Mouse (Mus musculus) kidney, postnatal 0 days (tissue): ENCODE results near the gene Fam186a. TPM values are rescaled to one million over a fixed set of nuclear protein-coding genes. Genes with fewer than 3 reads are reported as not detected.

Experiments
- ATAC-seq: fragments of 200-750 bp; cut with Nextera tagmentation; replicated peaks from 2 replicates; pipeline ENCODE4 v1.8.0; 2017; ENCODE audit warnings: low read depth, moderate number of reproducible peaks, moderate TSS enrichment, moderate library complexity; ENCODE audit not compliant: low FRiP score
- DNase-seq: peaks from one replicate; pipeline ENCODE4 v3.0.0-alpha.2; 2016; ENCODE audit warnings: low spot score
- H3K27ac ChIP-seq: fragments of 300-500 bp; sonication (generic); 2 replicates; pipeline ENCODE4 v1.5.1; 2014; ENCODE audit warnings: mild to moderate bottlenecking
- H3K27me3 ChIP-seq: fragments of 300-500 bp; sonication (generic); 2 replicates; pipeline ENCODE4 v1.6.1; 2014; ENCODE audit warnings: low read length, mixed read lengths; ENCODE audit not compliant: insufficient read depth
- H3K36me3 ChIP-seq: fragments of 300-500 bp; sonication (generic); 2 replicates; pipeline ENCODE4 v1.6.1; 2014; ENCODE audit warnings: low read length, mixed read lengths; ENCODE audit not compliant: insufficient read depth
- H3K4me1 ChIP-seq: fragments of 300-500 bp; sonication (generic); replicated peaks from 2 replicates; pipeline ENCODE4 v1.6.1; 2014; ENCODE audit warnings: antibody characterized with exemption, low read length, mixed read lengths; ENCODE audit not compliant: insufficient read depth
- H3K4me2 ChIP-seq: fragments of 300-500 bp; sonication (generic); 2 replicates; pipeline ENCODE4 v1.6.1; 2014; ENCODE audit warnings: mild to moderate bottlenecking, low read length, moderate library complexity, mixed read lengths
- H3K4me3 ChIP-seq: fragments of 300-500 bp; sonication (generic); replicated peaks from 2 replicates; pipeline ENCODE4 v1.5.1; 2014; ENCODE audit warnings: low read depth, low read length
- H3K9ac ChIP-seq: fragments of 300-500 bp; sonication (generic); 2 replicates; pipeline ENCODE4 v1.6.1; 2014; ENCODE audit warnings: low read depth, low read length
- H3K9me3 ChIP-seq: fragments of 300-500 bp; sonication (generic); replicated peaks from 2 replicates; pipeline ENCODE4 v1.6.1; 2016; ENCODE audit warnings: low read length, inconsistent platforms, mixed read lengths
- CTCF ChIP-seq: IDR thresholded peaks from 2 replicates; pipeline ENCODE4 v1.5.1; 2016; ENCODE audit warnings: antibody characterized with exemption, low read depth, mild to moderate bottlenecking, moderate library complexity
- WGBS: fragments of 180-500 bp; shearing (Covaris S2); extraction: QIAGEN DNeasy Blood & Tissue Kit; methylation state at CpG from one replicate; pipeline ENCODE4 v1.1.7; 2014; 5-methylcytosine and 5-hydroxymethylcytosine counted together
- polyA plus RNA-seq: library from polyadenylated mRNA; unstranded; fragments of >200 nt; fragmentation: Nextera tagmentation; extraction: Ambion mirVana; gene quantifications from 2 replicates; pipeline ENCODE4 v1.2.1, GENCODE M21; 2015

Fam186a gene
- polyA plus RNA-seq, 1 experiment from 2014 or later: not detected

DNA sequence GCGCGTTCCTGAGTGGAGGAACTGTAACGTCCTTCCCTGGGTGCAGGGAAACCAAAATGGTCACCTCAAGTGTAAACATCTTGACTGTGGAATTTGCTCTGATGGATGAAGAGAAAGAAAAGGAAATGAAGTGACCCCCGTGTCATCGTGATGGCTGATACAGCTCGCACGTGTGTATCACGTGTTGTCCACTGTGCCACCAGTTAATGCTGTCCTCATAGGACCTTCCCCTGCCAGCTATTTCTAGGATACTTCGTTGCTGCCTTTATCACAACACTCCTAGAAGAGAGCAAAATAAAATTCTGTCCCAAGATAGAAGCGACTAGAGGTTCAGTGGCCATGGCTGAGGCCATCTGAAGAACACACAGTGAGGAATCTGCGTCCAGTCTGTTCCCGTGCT lies 82.8 kb downstream of the Fam186a start:
- H3K9ac ChIP-seq: no peak overlapping the region
- ATAC-seq (no peak), DNase-seq (no peak)
- WGBS: 87% methylated on average over 12 of the region's 12 CpGs
- H3K4me1 ChIP-seq: no peaks in the 10 kb centered on the region
- H3K4me2 ChIP-seq: no peak overlapping the region
- no peak overlapping the region for H3K4me3 ChIP-seq
- no peak for TF ChIP-seq CTCF
- no peaks in the 10 kb centered on the region for H3K9me3 ChIP-seq
- no peak overlapping the region for H3K27ac ChIP-seq
- no peaks in the 10 kb centered on the region for H3K36me3 ChIP-seq
- H3K27me3 ChIP-seq: no peaks in the 10 kb centered on the region

DNA sequence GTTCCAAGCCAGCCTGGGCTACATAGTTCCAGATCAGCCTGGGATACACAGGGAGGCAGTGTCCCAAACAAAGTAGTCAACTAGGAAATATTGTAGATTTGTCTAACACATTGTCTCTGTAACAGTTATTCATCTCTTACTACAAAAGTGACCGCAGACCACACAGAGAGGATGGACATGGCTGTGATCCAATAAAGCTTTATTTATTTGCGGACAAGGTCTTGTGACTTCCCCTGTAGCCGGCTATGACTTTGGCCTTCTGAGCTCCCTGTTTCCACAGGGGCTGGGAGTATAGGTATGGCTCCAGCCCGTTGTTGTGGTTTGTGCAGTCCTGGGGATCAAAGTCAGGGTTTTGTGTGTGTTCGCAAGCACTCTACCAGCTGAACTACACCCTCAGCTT lies 88.3 kb downstream of the Fam186a start:
- Histone ChIP-seq H3K36me3 (no peaks in the 10 kb centered on the region), H3K9ac (0 out of 2 replicates have a peak overlapping the region, but pooled peaks have one; percentile 31), H3K4me2 (no peak overlapping the region), H3K4me3 (no peak overlapping the region), H3K27me3 (no peaks in the 10 kb centered on the region), H3K27ac (no peak overlapping the region), H3K4me1 (peaks cover 6% of the 10 kb centered on the region; the same call in 1 of the 2 replicates), H3K9me3 (no peaks in the 10 kb centered on the region)
- TF ChIP-seq CTCF: no peak
- no peak for ATAC-seq
- peak; percentile 73 for DNase-seq
- 37% methylated on average over 5 of the region's 5 CpGs for WGBS

DNA sequence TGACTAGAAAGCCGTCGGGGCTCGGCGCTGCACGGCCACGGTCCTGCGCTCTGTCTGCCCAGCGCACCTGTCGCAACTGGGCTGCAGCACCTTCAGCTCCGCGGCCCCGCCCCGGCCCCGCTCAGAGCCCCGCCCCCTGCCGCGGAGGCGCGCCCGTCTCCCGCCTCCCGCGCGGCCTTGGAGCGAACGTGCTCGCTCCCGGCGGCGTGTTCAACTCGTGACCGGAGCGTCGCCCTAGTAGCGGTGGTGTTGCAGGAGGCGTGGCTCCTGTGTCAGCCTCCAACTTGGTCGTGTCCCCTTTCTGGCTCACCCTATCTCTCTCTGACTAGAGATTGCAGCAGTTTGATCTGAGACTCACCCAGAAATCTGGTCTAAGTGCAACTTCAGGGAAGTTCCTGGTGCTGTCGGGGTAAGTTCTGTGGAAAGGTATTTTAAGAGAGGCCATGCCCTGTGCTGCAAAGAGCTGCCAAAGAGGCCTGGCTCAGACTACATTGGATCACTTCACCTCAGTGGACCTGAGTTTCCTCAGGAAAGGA lies 91.5 kb downstream of the Fam186a start, which contains the start of gene Lima1:
Gene Lima1 (minus strand): TSS at position 123 of the 536 bp plus-strand sequence.
- peak; percentile 94 for ATAC-seq
- Histone ChIP-seq H3K4me2 (peak within 1 kb of the TSS; percentile 82), H3K36me3 (no peaks in the 10 kb centered on the region), H3K9me3 (no peaks in the 10 kb centered on the region), H3K4me3 (peak within 1 kb of the TSS; percentile 67), H3K27me3 (no peaks in the 10 kb centered on the region), H3K4me1 (peaks cover 6% of the 10 kb centered on the region; the same call in 1 of the 2 replicates), H3K9ac (peak within 1 kb of the TSS; percentile 71), H3K27ac (peak within 1 kb of the TSS; percentile 79)
- no peak for TF ChIP-seq CTCF
- WGBS: 1% methylated on average over 37 of the region's 38 CpGs
- peak; percentile 95 for DNase-seq

- Histone ChIP-seq H3K9me3 (no peaks in the 10 kb centered on the region), H3K27me3 (no peaks in the 10 kb centered on the region), H3K4me2 (peak overlapping the region; percentile 82), H3K4me3 (peak overlapping the region; percentile 67), H3K36me3 (no peaks in the 10 kb centered on the region), H3K27ac (peak overlapping the region; percentile 79), H3K4me1 (peaks cover 6% of the 10 kb centered on the region; the same call in 1 of the 2 replicates), H3K9ac (peak overlapping the region; percentile 71)
- TF ChIP-seq CTCF: no peak
- ATAC-seq: peak; percentile 35; the same call in 1 of the 2 replicates
- no peak for DNase-seq
- 3% methylated on average over 30 of the region's 30 CpGs for WGBS
Measured at GRCm38 (mm10) chr15:99874612-99875333, 92.1 kb downstream of the Fam186a start.

DNA sequence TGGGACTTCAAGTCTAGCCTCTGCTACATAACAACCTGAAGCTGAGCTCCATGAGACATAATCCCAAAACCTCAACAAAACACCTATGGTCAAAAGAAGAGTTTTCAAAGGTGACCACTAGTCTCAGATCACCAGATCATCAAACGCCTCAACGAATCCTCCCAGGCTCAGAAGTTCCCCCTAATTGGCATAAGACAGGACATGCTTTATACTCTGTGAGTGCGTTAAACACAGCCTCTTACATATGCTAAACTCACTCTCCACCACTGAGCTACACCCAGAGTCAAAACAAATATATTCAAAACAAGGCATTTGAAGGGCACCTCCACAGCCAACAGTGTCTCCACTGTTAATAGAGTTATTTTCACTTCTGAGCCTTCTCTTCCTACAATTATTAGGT lies 94.3 kb downstream of the Fam186a start:
- Histone ChIP-seq H3K27me3 (no peaks in the 10 kb centered on the region), H3K4me3 (no peak overlapping the region), H3K36me3 (no peaks in the 10 kb centered on the region), H3K4me1 (peaks cover 6% of the 10 kb centered on the region; the same call in 1 of the 2 replicates), H3K9me3 (no peaks in the 10 kb centered on the region), H3K9ac (no peak overlapping the region), H3K4me2 (no peak overlapping the region), H3K27ac (no peak overlapping the region)
- DNase-seq (no peak), ATAC-seq (no peak)
- TF ChIP-seq CTCF: no peak
- WGBS: 83% methylated on average over 3 of the region's 3 CpGs

Other genes with a start within 250 kb of the Fam186a start
- gene Gpd1, start 249.5 kb downstream of the Fam186a start, polyA plus RNA-seq: 46.1 and 54.1 TPM in 2 replicates
- 279 and 297 TPM in 2 replicates for gene Cox14, start 241.4 kb downstream of the Fam186a start, polyA plus RNA-seq
- 60.8 and 63.2 TPM in 2 replicates for gene Cers5, start 194.2 kb downstream of the Fam186a start, polyA plus RNA-seq
- 42.8 and 51.6 TPM in 2 replicates for gene Lima1, start 91.6 kb downstream of the Fam186a start, polyA plus RNA-seq
- gene Larp4, start 3.0 kb upstream of the Fam186a start, polyA plus RNA-seq: 35.4 and 36.0 TPM in 2 replicates
- 4.9 and 5.7 TPM in 2 replicates for gene Dip2b, start 71.6 kb upstream of the Fam186a start, polyA plus RNA-seq